Mouse (Mus musculus): Measurements from ENCODE around the gene Usp35.

DNA sequence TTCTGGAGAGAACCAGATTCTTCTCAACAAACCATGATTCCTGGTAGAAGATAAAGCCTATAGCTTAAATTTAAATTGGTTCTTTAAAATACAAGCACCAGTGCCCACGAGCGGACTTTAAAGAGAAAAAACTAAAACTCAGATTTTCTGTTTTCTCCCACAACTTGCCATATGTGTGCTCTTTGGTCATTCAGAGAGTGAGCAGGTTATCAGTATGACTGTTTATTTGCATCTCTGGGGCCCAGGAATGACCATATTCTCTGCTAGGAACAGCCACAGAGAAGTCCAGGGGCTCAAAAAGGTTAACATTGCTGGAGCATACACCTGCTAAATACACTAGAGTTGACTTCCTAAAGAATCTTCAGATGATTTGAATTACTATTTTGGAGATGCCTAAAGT, 33.5 kb downstream of the Usp35 start:
- TF ChIP-seq CTCF (IDR thresholded peaks at IDR 0.05; ENCODE audit: low read depth) (no peak), EP300 (IDR thresholded peaks at IDR 0.05; ENCODE audit: low read depth) (no peak)

Data from heart, postnatal 0 days (tissue).